Mouse (Mus musculus) NIH3T3 (cell line): ENCODE results near the gene Ago4.
"Not testable (repeated sequence)": the region's sequence is repeated elsewhere in the genome, so short reads cannot be mapped to it uniquely, and the experiment has no call there.

ENCODE experiments used
- DNase-seq: peaks from one replicate; pipeline ENCODE4 v3.0.0-alpha.2; 2012; ENCODE audit warnings: low read depth

Gene Ago4

GRCm38 (mm10) chr4:126532827-126533728 is at the start of gene Ago4:
Ago4 (minus strand) TSS chr4:126533472.
- peak; percentile 80 for DNase-seq

DNA sequence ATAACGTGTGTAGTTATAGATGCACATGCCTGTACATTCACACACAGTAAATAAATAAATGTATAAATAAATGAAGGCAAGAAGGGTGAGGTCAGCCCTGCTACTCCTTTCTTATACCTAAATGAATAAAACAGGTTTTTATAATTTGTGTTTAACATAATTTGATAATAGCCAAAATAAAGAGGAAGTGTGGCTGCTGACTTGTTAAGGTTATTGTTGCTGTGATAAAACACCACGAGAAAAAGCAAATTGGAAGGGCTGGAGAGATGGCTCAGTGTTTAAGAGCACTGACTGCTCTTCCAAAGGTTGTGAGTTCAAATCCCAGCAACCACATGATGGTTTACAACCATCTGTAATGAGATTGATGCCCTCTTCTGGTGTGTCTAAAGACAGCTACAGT is 45.8 kb upstream of the Ago4 start:
- DNase-seq, result no peak

- DNase-seq, result no peak
Observed at GRCm38 (mm10) chr4:126577920-126578319, 44.6 kb upstream of the Ago4 start.

GRCm38 (mm10) chr4:126576281-126576680 is 43.0 kb upstream of the Ago4 start:
- DNase-seq, result no peak

DNA sequence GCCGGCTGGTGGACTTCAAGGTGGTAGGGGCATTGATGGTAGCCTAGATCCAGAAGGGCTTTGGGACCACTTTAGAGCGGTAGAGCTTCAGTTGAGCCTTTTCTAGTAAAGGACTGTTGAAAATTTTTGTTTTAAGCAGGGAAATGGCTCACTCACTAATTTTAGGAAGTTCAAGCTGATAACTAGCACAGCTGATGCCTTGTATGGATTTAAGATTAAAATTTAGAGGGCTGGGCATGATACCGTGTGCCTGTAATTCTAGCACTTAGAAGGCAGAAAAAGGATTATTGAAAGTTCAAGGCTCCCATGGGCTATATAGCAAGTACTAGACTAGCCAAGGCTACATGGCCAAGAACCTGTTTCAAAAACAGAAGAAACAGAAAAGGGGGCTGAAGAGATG is 36.5 kb upstream of the Ago4 start:
- DNase-seq, result no peak

DNA sequence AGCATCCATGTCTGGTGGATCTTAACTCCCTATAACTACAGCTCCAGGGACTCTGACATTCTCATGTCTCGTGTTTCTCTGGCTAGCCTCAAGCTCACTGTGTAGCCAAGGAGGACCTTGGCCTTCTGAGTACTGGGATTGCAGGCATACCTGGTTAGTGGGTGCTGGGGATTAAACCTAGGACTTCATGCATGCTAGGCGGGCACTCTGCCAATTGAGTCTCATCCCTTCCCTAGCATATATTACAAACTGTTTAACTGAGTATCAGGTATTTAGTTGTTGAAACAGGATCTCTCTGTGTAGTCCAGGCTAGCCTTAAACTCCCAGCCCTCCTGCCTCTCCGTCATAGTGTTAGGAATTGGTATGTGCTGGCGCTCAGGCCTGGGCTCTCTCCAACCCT is 34.0 kb upstream of the Ago4 start:
- no peak for DNase-seq

DNA sequence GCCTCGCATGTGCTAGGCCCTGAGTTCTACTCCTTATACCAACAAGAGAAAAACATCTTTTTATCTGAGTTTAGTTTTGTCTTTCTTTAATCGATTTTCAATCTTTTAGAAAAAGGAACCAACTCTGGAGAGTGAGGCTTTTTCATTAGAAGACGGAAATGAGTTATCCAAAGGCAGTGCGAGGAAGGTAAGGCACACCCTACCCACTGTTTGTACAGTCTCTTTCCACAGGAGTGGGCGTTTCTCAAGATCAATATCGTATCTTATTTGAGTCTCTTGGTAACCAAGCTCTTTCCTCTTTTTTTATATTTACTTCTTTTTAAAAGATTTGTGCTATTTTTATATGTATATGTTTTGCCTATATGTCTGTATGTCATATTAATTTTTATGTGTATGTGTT is 30.5 kb upstream of the Ago4 start:
- no peak for DNase-seq

GRCm38 (mm10) chr4:126556809-126557711 is 23.8 kb upstream of the Ago4 start, which contains the start of gene Clspn:
Clspn (plus strand) TSS chr4:126556935.
- DNase-seq, result peak; percentile 95

GRCm38 (mm10) chr4:126554462-126554861 is 21.2 kb upstream of the Ago4 start:
- DNase-seq, result peak; percentile 84

DNA sequence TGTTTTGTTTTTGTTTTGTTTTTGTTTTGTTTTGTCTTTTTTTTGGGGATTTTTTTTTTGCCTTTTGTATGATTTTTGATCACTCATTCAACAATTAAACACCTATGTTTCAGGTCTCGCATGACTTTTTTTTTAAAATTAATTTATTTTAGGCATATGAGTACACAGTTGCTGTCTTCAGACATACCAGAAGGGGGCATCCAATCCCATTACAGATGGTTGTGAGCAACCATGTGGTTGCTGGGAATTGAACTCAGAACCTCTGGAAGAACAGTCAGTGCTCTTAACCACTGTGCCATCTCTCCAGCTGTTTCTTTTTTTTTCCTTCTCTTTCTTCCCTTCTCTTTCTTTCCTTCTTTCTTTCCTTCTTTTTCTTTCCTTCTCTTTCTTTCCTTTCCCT is 20.4 kb upstream of the Ago4 start:
- DNase-seq, result no peak

- DNase-seq, result peak; percentile 44
Observed at GRCm38 (mm10) chr4:126553105-126553504, 19.8 kb upstream of the Ago4 start.

DNA sequence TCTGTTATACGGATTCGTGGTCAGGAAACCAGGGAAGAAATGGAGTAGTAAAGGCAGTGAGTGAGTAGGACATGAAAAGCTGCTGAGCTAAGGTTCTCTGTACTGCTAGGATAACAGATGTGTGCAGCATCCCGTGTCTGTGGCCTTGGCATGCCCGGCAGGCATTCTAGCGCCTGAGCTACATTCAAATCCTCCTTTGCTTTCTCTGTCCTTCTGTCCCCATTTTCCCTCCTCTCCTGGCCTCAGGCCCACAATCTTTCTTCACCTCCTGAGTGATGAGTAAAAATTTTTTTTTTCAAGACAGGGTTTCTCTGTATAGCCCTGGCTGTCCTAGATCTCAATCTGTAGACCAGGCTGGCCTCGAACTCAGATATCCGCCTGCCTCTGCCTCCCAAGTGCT is 18.9 kb upstream of the Ago4 start:
- DNase-seq, result peak; percentile 40

DNA sequence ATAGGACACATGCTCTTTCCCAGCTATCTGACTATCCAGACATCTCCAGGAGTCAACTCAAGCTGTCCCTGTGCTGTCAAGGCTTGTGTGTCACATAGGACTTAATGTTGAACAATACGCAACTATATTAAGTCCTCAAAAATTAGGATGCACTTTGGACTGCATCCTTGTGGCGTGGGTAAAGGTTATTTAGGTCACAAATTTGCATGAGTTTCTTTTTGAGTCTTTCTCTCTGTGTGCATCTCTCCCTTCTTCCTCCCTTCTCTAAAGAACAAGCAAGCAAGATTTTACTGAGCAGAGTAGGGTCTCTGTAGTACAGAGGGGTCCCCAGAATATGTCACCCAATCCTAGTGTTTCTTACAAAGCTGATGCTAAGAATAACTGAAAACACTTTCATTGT is 12.9 kb upstream of the Ago4 start:
- DNase-seq, result no peak

DNA sequence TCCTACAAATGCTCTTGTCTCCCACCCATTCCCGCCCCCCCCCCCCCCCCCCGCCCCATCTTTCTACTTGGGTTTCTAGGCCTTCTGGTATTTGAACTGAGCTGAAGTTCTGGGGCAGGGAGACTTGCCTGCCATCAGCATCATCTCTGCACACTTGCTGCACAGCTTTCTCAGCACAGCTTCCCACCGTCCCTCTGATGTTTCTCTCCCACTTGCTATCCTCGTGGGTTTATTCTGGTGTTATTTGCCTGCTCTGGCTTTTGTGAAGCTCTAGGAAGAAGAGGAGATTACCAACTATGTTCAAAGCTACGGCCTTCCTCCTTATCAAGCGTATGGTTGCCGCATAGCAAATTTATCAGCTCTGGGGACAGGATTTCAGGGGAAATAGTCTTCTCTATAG is 12.4 kb upstream of the Ago4 start:
- no peak for DNase-seq

- no peak for DNase-seq
Observed at GRCm38 (mm10) chr4:126545016-126545415, 11.7 kb upstream of the Ago4 start.

DNA sequence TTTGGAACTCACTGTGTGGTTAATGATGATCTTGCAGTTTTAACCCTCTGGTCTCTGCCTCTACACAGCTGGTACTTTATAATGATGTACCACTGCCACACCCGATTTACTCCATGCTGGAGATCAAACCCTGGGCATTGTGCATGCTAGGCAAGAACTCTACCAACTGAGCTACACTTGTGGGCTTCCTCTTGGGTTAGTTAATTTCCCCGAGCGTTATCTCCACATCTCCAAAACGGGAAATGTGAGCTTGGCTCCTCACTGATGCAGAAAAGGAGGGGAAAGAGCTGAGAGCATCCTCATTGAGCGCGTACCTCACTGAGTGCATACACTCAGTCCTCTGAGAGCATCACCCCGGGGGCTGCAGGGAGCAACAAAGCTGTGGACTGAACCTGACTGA is 9.6 kb upstream of the Ago4 start:
- no peak for DNase-seq

DNA sequence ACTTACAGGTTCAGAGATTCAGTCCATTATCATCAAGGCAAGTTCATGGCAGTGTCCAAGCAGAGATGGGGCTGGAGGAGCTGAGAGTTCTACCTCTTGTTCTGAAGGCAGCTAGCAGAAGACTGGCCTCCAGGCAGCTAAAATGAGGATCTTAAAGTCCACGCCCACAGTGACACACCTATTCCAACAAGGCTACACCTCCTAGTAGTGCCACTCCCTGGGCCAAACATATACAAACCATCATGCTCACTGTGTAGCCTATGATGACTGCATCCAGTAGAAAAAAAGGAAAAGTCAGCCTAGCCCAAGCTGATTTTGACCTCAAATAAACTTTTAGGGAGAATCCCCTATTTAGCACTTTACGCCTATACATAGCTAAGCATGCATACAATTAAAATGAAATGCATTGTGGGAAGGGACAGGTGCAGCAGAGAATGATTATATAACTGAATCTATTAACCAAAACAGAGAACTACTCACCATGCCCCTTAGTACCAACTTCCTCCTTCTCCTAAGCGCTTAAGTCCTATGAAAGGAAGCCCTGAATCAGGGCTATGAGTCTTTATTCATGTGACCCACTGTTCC is 7.3 kb upstream of the Ago4 start:
- no peak for DNase-seq

GRCm38 (mm10) chr4:126536865-126537264 is 3.6 kb upstream of the Ago4 start:
- no peak for DNase-seq

- not testable (repeated sequence) for DNase-seq
Observed at GRCm38 (mm10) chr4:126535631-126536030, 2.4 kb upstream of the Ago4 start.

- no peak for DNase-seq
Observed at GRCm38 (mm10) chr4:126533729-126534070, 428 bp upstream of the Ago4 start.

DNA sequence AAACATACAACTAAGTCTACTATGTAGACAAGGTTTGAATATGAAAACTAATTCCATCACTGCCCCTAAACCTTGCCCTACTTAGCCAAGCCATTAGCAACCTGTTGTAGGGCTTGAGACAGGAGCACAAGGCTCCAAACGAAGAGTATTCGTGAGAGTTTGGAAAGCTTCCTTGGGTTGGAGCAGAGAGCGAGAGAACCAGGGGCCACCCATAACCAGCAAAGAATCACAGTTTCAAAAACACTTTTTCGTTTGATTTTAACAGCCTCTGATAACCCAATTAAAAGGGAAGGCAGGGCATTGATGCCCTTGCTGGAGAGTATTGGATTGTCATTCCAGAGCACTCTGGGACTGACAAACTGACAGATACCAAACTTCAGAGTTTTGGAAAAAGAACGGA is 980 bp downstream of the Ago4 start:
- no peak for DNase-seq

DNA sequence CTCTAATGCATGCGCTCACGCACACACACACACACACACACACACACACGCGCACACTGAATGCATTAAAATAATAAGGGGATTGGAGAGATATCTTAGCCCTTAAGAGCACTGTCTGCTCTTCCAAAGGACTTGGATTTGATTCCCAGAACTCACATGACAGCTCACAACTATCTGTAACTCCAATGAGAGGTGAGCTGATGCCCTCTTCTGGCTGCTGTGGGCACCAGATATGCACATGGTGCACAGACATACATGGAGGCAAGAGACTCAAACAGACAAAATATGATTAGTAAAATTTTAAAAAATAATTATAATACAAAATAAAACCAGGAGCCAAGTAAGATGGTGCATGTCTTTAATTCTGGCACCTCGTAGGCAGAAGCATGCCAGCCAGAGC is 6.4 kb downstream of the Ago4 start:
- DNase-seq, result no peak

DNA sequence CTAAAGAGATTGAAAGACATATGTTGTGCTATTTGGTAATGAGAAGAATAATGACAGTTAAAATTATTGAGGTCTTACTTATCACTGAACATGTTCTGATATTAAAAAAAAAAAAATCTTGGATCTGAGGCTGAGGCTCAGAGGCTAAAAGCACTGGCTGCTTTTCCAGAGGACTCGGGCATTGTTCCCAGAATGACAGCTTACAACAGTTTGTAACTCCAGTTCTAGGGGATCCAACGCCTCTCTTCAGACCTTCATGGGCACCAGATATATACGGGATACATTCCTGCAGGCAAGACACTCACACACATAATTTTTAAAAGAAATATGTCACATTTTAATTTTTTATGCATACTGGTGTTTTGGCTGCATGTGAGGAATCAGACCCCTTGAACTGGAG is 7.1 kb downstream of the Ago4 start:
- no peak for DNase-seq
